Mouse (Mus musculus) gastrocnemius, postnatal 36 days (tissue): ENCODE data around the gene Osbpl3. TPM values are rescaled to one million over a fixed set of nuclear protein-coding genes. Genes with fewer than 3 reads are reported as not detected.
"Not testable (repeated sequence)": the region's sequence is repeated elsewhere in the genome, so short reads cannot be mapped to it uniquely, and the experiment has no call there.

Source experiments
- DNase-seq, 2 experiments: peaks; one replicate each; pipeline ENCODE4 v3.0.0; 2022
- intact Hi-C: fragments of 180-260 bp; cut with DNase I; formaldehyde crosslinking; loops from one replicate; pipeline ENCODE4 v1.15.1; 2025
- total RNA-seq, 2 experiments: library from RNA; stranded (reverse); gene quantifications; 2 replicates each; pipeline ENCODE4 v1.2.3; 2021

Osbpl3 gene
- total RNA-seq, 2 experiments from 2014 or later: 2.3 to 2.6 TPM

GRCm38 (mm10) chr6:50455102-50455828 lies 736 bp downstream of the Osbpl3 start:
- intact Hi-C loops: loop anchor here (5.0 kb wide), 1 partner anchor 72 kb away; no protein-coding TSS in a partner anchor
- peak; percentile 19 to 41 for DNase-seq

- DNase-seq: no peak
- intact Hi-C loops: no loop called here
These were observed 2.4 kb downstream of the Osbpl3 start for GRCm38 (mm10) chr6:50453651-50454050.

- DNase-seq: no peak
- intact Hi-C loops: no loop called here
These were observed 3.8 kb downstream of the Osbpl3 start for GRCm38 (mm10) chr6:50452220-50452619.

- no peak for DNase-seq
- intact Hi-C loops: no loop called here
These were observed 10.4 kb downstream of the Osbpl3 start for GRCm38 (mm10) chr6:50445616-50446015.

GRCm38 (mm10) chr6:50440966-50441862 lies 14.8 kb downstream of the Osbpl3 start:
- intact Hi-C loops: no loop called here
- DNase-seq: no peak

- no peak for DNase-seq
- intact Hi-C loops: no loop called here
These were observed 15.8 kb downstream of the Osbpl3 start for GRCm38 (mm10) chr6:50440197-50440596.

GRCm38 (mm10) chr6:50438900-50439299 lies 17.1 kb downstream of the Osbpl3 start:
- intact Hi-C loops, DNase-seq: not testable (repeated sequence)

GRCm38 (mm10) chr6:50437815-50438214 lies 18.2 kb downstream of the Osbpl3 start:
- intact Hi-C loops: no loop called here
- no peak for DNase-seq

GRCm38 (mm10) chr6:50436661-50437060 lies 19.3 kb downstream of the Osbpl3 start:
- no peak for DNase-seq
- intact Hi-C loops: no loop called here

- intact Hi-C loops: no loop called here
- no peak for DNase-seq
These were observed 23.5 kb downstream of the Osbpl3 start for GRCm38 (mm10) chr6:50432491-50432890.

- DNase-seq: no peak
- intact Hi-C loops: no loop called here
These were observed 26.7 kb downstream of the Osbpl3 start for GRCm38 (mm10) chr6:50429299-50429698.

GRCm38 (mm10) chr6:50427051-50427732 lies 28.8 kb downstream of the Osbpl3 start:
- no peak for DNase-seq
- intact Hi-C loops: no loop called here

GRCm38 (mm10) chr6:50426571-50426970 lies 29.4 kb downstream of the Osbpl3 start:
- intact Hi-C loops: no loop called here
- DNase-seq: no peak

GRCm38 (mm10) chr6:50424271-50424670 lies 31.7 kb downstream of the Osbpl3 start:
- no peak for DNase-seq
- intact Hi-C loops: no loop called here

- DNase-seq: no peak
- intact Hi-C loops: no loop called here
These were observed 35.6 kb downstream of the Osbpl3 start for GRCm38 (mm10) chr6:50420413-50420812.

- intact Hi-C loops: loop anchor here (5.0 kb wide), 1 partner anchor 308 kb away; no protein-coding TSS in a partner anchor
These were observed 36.3 kb downstream of the Osbpl3 start for GRCm38 (mm10) chr6:50419518-50420290.

GRCm38 (mm10) chr6:50418951-50419350 lies 37.0 kb downstream of the Osbpl3 start:
- intact Hi-C loops: loop anchor here (5.0 kb wide), 1 partner anchor 308 kb away; no protein-coding TSS in a partner anchor
- no peak for DNase-seq

More at GRCm38 (mm10) chr6:50419518-50420290, 36.3 kb downstream of the Osbpl3 start:
- no peak for DNase-seq

- intact Hi-C loops: loop anchor here (5.0 kb wide), 1 partner anchor 310 kb away; no protein-coding TSS in a partner anchor
- DNase-seq: no peak
These were observed 39.1 kb downstream of the Osbpl3 start for GRCm38 (mm10) chr6:50416854-50417253.

GRCm38 (mm10) chr6:50415431-50415830 lies 40.6 kb downstream of the Osbpl3 start:
- DNase-seq: no peak
- intact Hi-C loops: loop anchor here (5.0 kb wide), 1 partner anchor 312 kb away; no protein-coding TSS in a partner anchor

- intact Hi-C loops: no loop called here
- DNase-seq: peak in 1 of 2 experiments; percentile 15
These were observed 41.5 kb downstream of the Osbpl3 start for GRCm38 (mm10) chr6:50414547-50414946.
